Mouse (Mus musculus) stomach, postnatal 0 days (tissue): ENCODE results near the gene Gm2075.
"Not testable (repeated sequence)": the region's sequence is repeated elsewhere in the genome, so short reads cannot be mapped to it uniquely, and the experiment has no call there.

Source experiments
- CTCF ChIP-seq: IDR thresholded peaks from 2 replicates; pipeline ENCODE4 v1.5.1; 2016; ENCODE audit warnings: antibody characterized with exemption, low read depth, mild to moderate bottlenecking, moderate library complexity
- EP300 ChIP-seq: optimal IDR thresholded peaks from 2 replicates; pipeline ENCODE3; 2016; ENCODE audit warnings: antibody characterized with exemption

DNA sequence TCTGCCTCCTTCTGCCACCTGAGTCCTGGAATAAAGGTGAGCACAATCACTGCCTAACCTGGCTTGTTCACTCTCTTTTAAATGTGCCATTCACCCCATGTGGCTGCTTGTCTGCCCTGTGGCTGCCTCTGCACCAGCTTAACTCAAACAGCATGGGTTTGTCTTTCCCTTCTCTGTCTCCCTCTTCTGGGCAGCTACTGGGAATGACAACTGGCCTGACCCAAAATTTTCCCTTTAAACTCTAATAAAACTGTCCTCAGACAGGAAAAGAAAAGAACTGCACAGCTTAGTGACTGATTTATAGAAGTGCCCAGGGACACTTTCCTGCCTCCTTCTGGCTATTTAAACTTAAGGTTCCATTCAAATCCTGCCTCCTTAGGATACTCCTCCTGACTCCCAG lies 27.4 kb downstream of the Gm2075 start:
- peak; percentile 58 for TF ChIP-seq CTCF
- TF ChIP-seq EP300, result not testable (repeated sequence)
